Mouse (Mus musculus): ENCODE data around the gene Ppat. TPM values are rescaled to one million over a fixed set of nuclear protein-coding genes. Genes with fewer than 3 reads are reported as not detected.
"Not testable (repeated sequence)": the region's sequence is repeated elsewhere in the genome, so short reads cannot be mapped to it uniquely, and the experiment has no call there.

The Ppat gene
- polyA plus RNA-seq, 1 experiment from 2014 or later, result 32.7 TPM

- Histone ChIP-seq H3K27me3 (ENCODE audit: control insufficient read depth, insufficient read depth, low read depth, low read length) (no peaks in the 10 kb centered on the region), H3K27ac (ENCODE audit: low read length) (no peak overlapping the region), H3K4me3 (ENCODE audit: low read length) (peak overlapping the region; percentile 98), H3K4me1 (replicated peaks; ENCODE audit: control insufficient read depth, insufficient read depth, low read length) (peaks cover 10% of the 10 kb centered on the region), H3K36me3 (ENCODE audit: control insufficient read depth, insufficient read depth, low read length) (peaks cover 16% of the 10 kb centered on the region), H3K4me2 (ENCODE audit: low read depth, low read length) (peak overlapping the region; percentile 78), H3K9ac (ENCODE audit: low read length) (no peak overlapping the region), H3K9me3 (ENCODE audit: control insufficient read depth, low read length) (no peaks in the 10 kb centered on the region)
- 57% methylated on average over 3 of the region's 3 CpGs for WGBS
- no peak for ATAC-seq (ENCODE audit: low read depth)
Observed at GRCm38 (mm10) chr5:76973488-76973887, 22.1 kb upstream of the Ppat start.

GRCm38 (mm10) chr5:76971115-76971514 is 19.7 kb upstream of the Ppat start:
- H3K9me3 ChIP-seq (ENCODE audit: control insufficient read depth, low read length); H3K4me3 ChIP-seq (ENCODE audit: low read length); H3K27ac ChIP-seq (ENCODE audit: low read length); H3K9ac ChIP-seq (ENCODE audit: low read length); H3K4me2 ChIP-seq (ENCODE audit: low read depth, low read length); ATAC-seq (ENCODE audit: low read depth); H3K27me3 ChIP-seq (ENCODE audit: control insufficient read depth, insufficient read depth, low read depth, low read length): not testable (repeated sequence)
- H3K36me3 ChIP-seq (ENCODE audit: control insufficient read depth, insufficient read depth, low read length), result peaks cover 23% of the 10 kb centered on the region
- 46% methylated on average over 1 of the region's 1 CpGs for WGBS
- peaks cover 10% of the 10 kb centered on the region for H3K4me1 ChIP-seq (replicated peaks; ENCODE audit: control insufficient read depth, insufficient read depth, low read length)

GRCm38 (mm10) chr5:76969250-76969649 is 17.9 kb upstream of the Ppat start:
- 71% methylated on average over 5 of the region's 5 CpGs for WGBS

GRCm38 (mm10) chr5:76964651-76965050 is 13.3 kb upstream of the Ppat start:
- H3K4me2 ChIP-seq (ENCODE audit: low read depth, low read length), result no peak overlapping the region
- H3K27me3 ChIP-seq (ENCODE audit: control insufficient read depth, insufficient read depth, low read depth, low read length), result no peaks in the 10 kb centered on the region
- ATAC-seq (ENCODE audit: low read depth), result no peak

More at GRCm38 (mm10) chr5:76969250-76969649, 17.9 kb upstream of the Ppat start:
- Histone ChIP-seq H3K9ac (ENCODE audit: low read length) (no peak overlapping the region), H3K9me3 (ENCODE audit: control insufficient read depth, low read length) (no peaks in the 10 kb centered on the region), H3K4me1 (replicated peaks; ENCODE audit: control insufficient read depth, insufficient read depth, low read length) (peaks cover 6% of the 10 kb centered on the region; the same call in 1 of the 2 replicates), H3K4me3 (ENCODE audit: low read length) (no peak overlapping the region), H3K27ac (ENCODE audit: low read length) (no peak overlapping the region), H3K4me2 (ENCODE audit: low read depth, low read length) (no peak overlapping the region), H3K27me3 (ENCODE audit: control insufficient read depth, insufficient read depth, low read depth, low read length) (no peaks in the 10 kb centered on the region), H3K36me3 (ENCODE audit: control insufficient read depth, insufficient read depth, low read length) (peaks cover 31% of the 10 kb centered on the region)
- no peak for ATAC-seq (ENCODE audit: low read depth)

GRCm38 (mm10) chr5:76962545-76962944 is 11.2 kb upstream of the Ppat start:
- Histone ChIP-seq H3K4me2 (ENCODE audit: low read depth, low read length) (no peak overlapping the region), H3K27me3 (ENCODE audit: control insufficient read depth, insufficient read depth, low read depth, low read length) (no peaks in the 10 kb centered on the region), H3K27ac (ENCODE audit: low read length) (no peak overlapping the region), H3K9me3 (ENCODE audit: control insufficient read depth, low read length) (no peaks in the 10 kb centered on the region), H3K9ac (ENCODE audit: low read length) (no peak overlapping the region), H3K4me1 (replicated peaks; ENCODE audit: control insufficient read depth, insufficient read depth, low read length) (no peaks in the 10 kb centered on the region), H3K36me3 (ENCODE audit: control insufficient read depth, insufficient read depth, low read length) (peaks cover 41% of the 10 kb centered on the region), H3K4me3 (ENCODE audit: low read length) (no peak overlapping the region)
- WGBS, result 77% methylated on average over 11 of the region's 11 CpGs
- no peak for ATAC-seq (ENCODE audit: low read depth)

More at GRCm38 (mm10) chr5:76964651-76965050, 13.3 kb upstream of the Ppat start:
- H3K4me1 ChIP-seq (replicated peaks; ENCODE audit: control insufficient read depth, insufficient read depth, low read length), result no peaks in the 10 kb centered on the region
- H3K9ac ChIP-seq (ENCODE audit: low read length), result no peak overlapping the region
- WGBS, result 84% methylated on average over 3 of the region's 3 CpGs
- no peaks in the 10 kb centered on the region for H3K9me3 ChIP-seq (ENCODE audit: control insufficient read depth, low read length)
- peaks cover 47% of the 10 kb centered on the region for H3K36me3 ChIP-seq (ENCODE audit: control insufficient read depth, insufficient read depth, low read length)
- no peak overlapping the region for H3K27ac ChIP-seq (ENCODE audit: low read length)
- no peak overlapping the region for H3K4me3 ChIP-seq (ENCODE audit: low read length)

- Histone ChIP-seq H3K4me1 (replicated peaks; ENCODE audit: control insufficient read depth, insufficient read depth, low read length) (peaks cover 6% of the 10 kb centered on the region; the same call in 1 of the 2 replicates), H3K4me3 (ENCODE audit: low read length) (no peak overlapping the region), H3K27me3 (ENCODE audit: control insufficient read depth, insufficient read depth, low read depth, low read length) (no peaks in the 10 kb centered on the region), H3K36me3 (ENCODE audit: control insufficient read depth, insufficient read depth, low read length) (peaks cover 37% of the 10 kb centered on the region), H3K9ac (ENCODE audit: low read length) (no peak overlapping the region), H3K27ac (ENCODE audit: low read length) (no peak overlapping the region), H3K4me2 (ENCODE audit: low read depth, low read length) (no peak overlapping the region), H3K9me3 (ENCODE audit: control insufficient read depth, low read length) (no peaks in the 10 kb centered on the region)
- no peak for ATAC-seq (ENCODE audit: low read depth)
- WGBS, result 83% methylated on average over 5 of the region's 5 CpGs
Observed at GRCm38 (mm10) chr5:76959587-76959986, 8.2 kb upstream of the Ppat start.

- no peak for ATAC-seq (ENCODE audit: low read depth)
- H3K27me3 ChIP-seq (ENCODE audit: control insufficient read depth, insufficient read depth, low read depth, low read length), result no peaks in the 10 kb centered on the region
- no peak overlapping the region for H3K4me3 ChIP-seq (ENCODE audit: low read length)
- H3K4me1 ChIP-seq (replicated peaks; ENCODE audit: control insufficient read depth, insufficient read depth, low read length), result peaks cover 12% of the 10 kb centered on the region
- H3K4me2 ChIP-seq (ENCODE audit: low read depth, low read length), result no peak overlapping the region
- H3K36me3 ChIP-seq (ENCODE audit: control insufficient read depth, insufficient read depth, low read length), result peaks cover 34% of the 10 kb centered on the region
- H3K9me3 ChIP-seq (ENCODE audit: control insufficient read depth, low read length), result no peaks in the 10 kb centered on the region
- no peak overlapping the region for H3K27ac ChIP-seq (ENCODE audit: low read length)
- no peak overlapping the region for H3K9ac ChIP-seq (ENCODE audit: low read length)
- WGBS, result 93% methylated on average over 1 of the region's 1 CpGs
Observed at GRCm38 (mm10) chr5:76957954-76958353, 6.6 kb upstream of the Ppat start.

GRCm38 (mm10) chr5:76955474-76955873 is 4.1 kb upstream of the Ppat start:
- 49% methylated on average over 4 of the region's 4 CpGs for WGBS
- Histone ChIP-seq H3K36me3 (ENCODE audit: control insufficient read depth, insufficient read depth, low read length) (peaks cover 23% of the 10 kb centered on the region), H3K27me3 (ENCODE audit: control insufficient read depth, insufficient read depth, low read depth, low read length) (no peaks in the 10 kb centered on the region), H3K27ac (ENCODE audit: low read length) (peak overlapping the region; percentile 61), H3K9me3 (ENCODE audit: control insufficient read depth, low read length) (no peaks in the 10 kb centered on the region), H3K4me2 (ENCODE audit: low read depth, low read length) (no peak overlapping the region), H3K4me1 (replicated peaks; ENCODE audit: control insufficient read depth, insufficient read depth, low read length) (peaks cover 18% of the 10 kb centered on the region), H3K4me3 (ENCODE audit: low read length) (no peak overlapping the region), H3K9ac (ENCODE audit: low read length) (no peak overlapping the region)
- ATAC-seq (ENCODE audit: low read depth), result no peak

- no peak overlapping the region for H3K9ac ChIP-seq (ENCODE audit: low read length)
- no peak for ATAC-seq (ENCODE audit: low read depth)
- peaks cover 23% of the 10 kb centered on the region for H3K4me1 ChIP-seq (replicated peaks; ENCODE audit: control insufficient read depth, insufficient read depth, low read length)
- H3K27ac ChIP-seq (ENCODE audit: low read length), result no peak overlapping the region
- H3K36me3 ChIP-seq (ENCODE audit: control insufficient read depth, insufficient read depth, low read length), result peaks cover 17% of the 10 kb centered on the region
- H3K27me3 ChIP-seq (ENCODE audit: control insufficient read depth, insufficient read depth, low read depth, low read length), result no peaks in the 10 kb centered on the region
- H3K4me3 ChIP-seq (ENCODE audit: low read length), result no peak overlapping the region
- no peaks in the 10 kb centered on the region for H3K9me3 ChIP-seq (ENCODE audit: control insufficient read depth, low read length)
- no peak overlapping the region for H3K4me2 ChIP-seq (ENCODE audit: low read depth, low read length)
- WGBS, result 77% methylated on average over 6 of the region's 6 CpGs
Observed at GRCm38 (mm10) chr5:76954271-76954900, 3.0 kb upstream of the Ppat start.

Data from lung, embryonic 16.5 days (tissue).